Mouse (Mus musculus): ENCODE data around the gene Ndufv1. TPM values are rescaled to one million over a fixed set of nuclear protein-coding genes. Genes with fewer than 3 reads are reported as not detected.
"Not testable (repeated sequence)": the region's sequence is repeated elsewhere in the genome, so short reads cannot be mapped to it uniquely, and the experiment has no call there.

Ndufv1 gene
- polyA plus RNA-seq, 1 experiment from 2014 or later: 187 TPM

- H3K36me3 ChIP-seq: peaks cover 5% of the 10 kb centered on the region; the same call in 1 of the 2 replicates
- H3K9me3 ChIP-seq (replicated peaks): no peaks in the 10 kb centered on the region
- peaks cover 27% of the 10 kb centered on the region for H3K4me1 ChIP-seq
- ATAC-seq: peak; percentile 62
- H3K27ac ChIP-seq: peak within 1 kb of the TSS; percentile 49
- WGBS (ENCODE audit: insufficient replicate concordance): 18% methylated on average over 8 of the region's 8 CpGs
- no peak within 1 kb of the TSS for H3K4me3 ChIP-seq
- no peaks in the 10 kb centered on the region for H3K27me3 ChIP-seq (replicated peaks)
- H3K4me2 ChIP-seq: peak within 1 kb of the TSS; percentile 21
- H3K9ac ChIP-seq: 0 out of 2 replicates have a peak within 1 kb of the TSS, but pooled peaks have one; percentile 2
Observed at GRCm38 (mm10) chr19:3986334-3986733, 26.3 kb downstream of the Ndufv1 start, which contains the start of gene Acy3. TSS of gene Acy3 (plus strand) at chr19:3986570.

GRCm38 (mm10) chr19:3985261-3985681 lies 27.3 kb downstream of the Ndufv1 start:
- H3K4me3 ChIP-seq: no peak overlapping the region
- H3K9ac ChIP-seq: no peak overlapping the region
- 32% methylated on average over 8 of the region's 8 CpGs for WGBS (ENCODE audit: insufficient replicate concordance)
- peak overlapping the region; percentile 49 for H3K27ac ChIP-seq
- peaks cover 28% of the 10 kb centered on the region for H3K4me1 ChIP-seq
- no peaks in the 10 kb centered on the region for H3K9me3 ChIP-seq (replicated peaks)
- peak; percentile 33 for ATAC-seq
- peaks cover 5% of the 10 kb centered on the region; the same call in 1 of the 2 replicates for H3K36me3 ChIP-seq
- H3K27me3 ChIP-seq (replicated peaks): no peaks in the 10 kb centered on the region; the same call in 1 of the 2 replicates
- no peak overlapping the region; the same call in 1 of the 2 replicates for H3K4me2 ChIP-seq

GRCm38 (mm10) chr19:3983527-3984200 lies 28.9 kb downstream of the Ndufv1 start:
- ATAC-seq: no peak
- Histone ChIP-seq H3K9ac (no peak overlapping the region), H3K4me3 (no peak overlapping the region), H3K27me3 (replicated peaks) (no peaks in the 10 kb centered on the region; the same call in 1 of the 2 replicates), H3K4me2 (no peak overlapping the region), H3K36me3 (peaks cover 2% of the 10 kb centered on the region; the same call in 1 of the 2 replicates), H3K4me1 (peaks cover 30% of the 10 kb centered on the region), H3K9me3 (replicated peaks) (no peaks in the 10 kb centered on the region), H3K27ac (no peak overlapping the region)
- 59% methylated on average over 9 of the region's 9 CpGs for WGBS (ENCODE audit: insufficient replicate concordance)

- no peak overlapping the region for H3K9ac ChIP-seq
- no peaks in the 10 kb centered on the region for H3K36me3 ChIP-seq
- H3K4me1 ChIP-seq: peaks cover 18% of the 10 kb centered on the region
- ATAC-seq: no peak
- H3K27ac ChIP-seq: no peak overlapping the region
- peaks cover 7% of the 10 kb centered on the region; the same call in 1 of the 2 replicates for H3K27me3 ChIP-seq (replicated peaks)
- no peaks in the 10 kb centered on the region for H3K9me3 ChIP-seq (replicated peaks)
- H3K4me3 ChIP-seq: no peak overlapping the region
- no peak overlapping the region for H3K4me2 ChIP-seq
- 60% methylated on average over 9 of the region's 9 CpGs for WGBS (ENCODE audit: insufficient replicate concordance)
Observed at GRCm38 (mm10) chr19:3980917-3981316, 31.7 kb downstream of the Ndufv1 start.

GRCm38 (mm10) chr19:3980309-3980708 lies 32.3 kb downstream of the Ndufv1 start:
- WGBS (ENCODE audit: insufficient replicate concordance): 15% methylated on average over 4 of the region's 4 CpGs
- ATAC-seq: peak; percentile 58

GRCm38 (mm10) chr19:3975866-3976265 lies 36.7 kb downstream of the Ndufv1 start:
- H3K27me3 ChIP-seq (replicated peaks): peaks cover 11% of the 10 kb centered on the region; the same call in 1 of the 2 replicates
- 57% methylated on average over 2 of the region's 2 CpGs for WGBS (ENCODE audit: insufficient replicate concordance)
- H3K36me3 ChIP-seq: no peaks in the 10 kb centered on the region
- no peak overlapping the region for H3K9ac ChIP-seq
- H3K27ac ChIP-seq: no peak overlapping the region
- no peak for ATAC-seq
- peaks cover 25% of the 10 kb centered on the region for H3K4me1 ChIP-seq
- H3K4me3 ChIP-seq: no peak overlapping the region
- H3K4me2 ChIP-seq: no peak overlapping the region
- H3K9me3 ChIP-seq (replicated peaks): no peaks in the 10 kb centered on the region

More at GRCm38 (mm10) chr19:3980309-3980708, 32.3 kb downstream of the Ndufv1 start:
- no peak overlapping the region for H3K4me2 ChIP-seq
- no peak overlapping the region for H3K9ac ChIP-seq
- H3K36me3 ChIP-seq: no peaks in the 10 kb centered on the region
- peaks cover 11% of the 10 kb centered on the region for H3K4me1 ChIP-seq
- H3K9me3 ChIP-seq (replicated peaks): no peaks in the 10 kb centered on the region
- no peak overlapping the region for H3K27ac ChIP-seq
- peaks cover 11% of the 10 kb centered on the region; the same call in 1 of the 2 replicates for H3K27me3 ChIP-seq (replicated peaks)
- H3K4me3 ChIP-seq: no peak overlapping the region

- H3K27me3 ChIP-seq (replicated peaks): peaks cover 18% of the 10 kb centered on the region
- not testable (repeated sequence) for ATAC-seq; H3K4me2 ChIP-seq; H3K4me3 ChIP-seq; H3K9ac ChIP-seq; H3K27ac ChIP-seq; H3K9me3 ChIP-seq (replicated peaks); H3K36me3 ChIP-seq
- WGBS (ENCODE audit: insufficient replicate concordance): 75% methylated on average over 6 of the region's 6 CpGs
- peaks cover 22% of the 10 kb centered on the region for H3K4me1 ChIP-seq
Observed at GRCm38 (mm10) chr19:3974608-3975007, 38.0 kb downstream of the Ndufv1 start.

GRCm38 (mm10) chr19:3972229-3972628 lies 40.4 kb downstream of the Ndufv1 start, which contains the start of gene Aldh3b2:
TSS of gene Aldh3b2 (plus strand) at chr19:3972328.
- H3K4me2 ChIP-seq: peak within 1 kb of the TSS; percentile 32
- H3K4me3 ChIP-seq: no peak within 1 kb of the TSS
- WGBS (ENCODE audit: insufficient replicate concordance): 31% methylated on average over 9 of the region's 9 CpGs

GRCm38 (mm10) chr19:3967258-3967657 lies 45.3 kb downstream of the Ndufv1 start:
- 0 out of 2 replicates have a peak overlapping the region, but pooled peaks have one; percentile 22 for H3K9ac ChIP-seq
- H3K36me3 ChIP-seq: no peaks in the 10 kb centered on the region
- peaks cover 19% of the 10 kb centered on the region for H3K4me1 ChIP-seq
- H3K27ac ChIP-seq: no peak overlapping the region
- 42% methylated on average over 3 of the region's 3 CpGs for WGBS (ENCODE audit: insufficient replicate concordance)
- H3K4me3 ChIP-seq: no peak overlapping the region
- H3K4me2 ChIP-seq: no peak overlapping the region
- H3K27me3 ChIP-seq (replicated peaks): peaks cover 17% of the 10 kb centered on the region; the same call in 1 of the 2 replicates
- no peaks in the 10 kb centered on the region for H3K9me3 ChIP-seq (replicated peaks)
- no peak for ATAC-seq

More at GRCm38 (mm10) chr19:3972229-3972628, 40.4 kb downstream of the Ndufv1 start, which contains the start of gene Aldh3b2:
- peak; percentile 86 for ATAC-seq
- H3K9ac ChIP-seq: 0 out of 2 replicates have a peak within 1 kb of the TSS, but pooled peaks have one; percentile 22
- peaks cover 28% of the 10 kb centered on the region for H3K27me3 ChIP-seq (replicated peaks)
- no peaks in the 10 kb centered on the region for H3K36me3 ChIP-seq
- H3K9me3 ChIP-seq (replicated peaks): no peaks in the 10 kb centered on the region
- H3K27ac ChIP-seq: no peak within 1 kb of the TSS
- peaks cover 25% of the 10 kb centered on the region for H3K4me1 ChIP-seq

- Histone ChIP-seq H3K9ac (0 out of 2 replicates have a peak overlapping the region, but pooled peaks have one; percentile 22), H3K4me2 (no peak overlapping the region), H3K36me3 (no peaks in the 10 kb centered on the region), H3K27ac (no peak overlapping the region), H3K4me3 (no peak overlapping the region), H3K9me3 (replicated peaks) (no peaks in the 10 kb centered on the region), H3K4me1 (peaks cover 12% of the 10 kb centered on the region), H3K27me3 (replicated peaks) (peaks cover 17% of the 10 kb centered on the region; the same call in 1 of the 2 replicates)
- ATAC-seq: no peak
- 53% methylated on average over 11 of the region's 11 CpGs for WGBS (ENCODE audit: insufficient replicate concordance)
Observed at GRCm38 (mm10) chr19:3966330-3967075, 46.1 kb downstream of the Ndufv1 start.

- whole genome bisulfite sequencing (ENCODE audit: insufficient replicate concordance): 54% methylated on average over 4 of the region's 4 CpGs
- Histone ChIP-seq H3K4me2 (no peak overlapping the region), H3K9me3 (replicated peaks) (no peaks in the 10 kb centered on the region), H3K4me1 (peaks cover 8% of the 10 kb centered on the region), H3K27ac (no peak overlapping the region), H3K27me3 (replicated peaks) (peaks cover 4% of the 10 kb centered on the region; the same call in 1 of the 2 replicates), H3K9ac (no peak overlapping the region), H3K36me3 (no peaks in the 10 kb centered on the region), H3K4me3 (no peak overlapping the region)
- ATAC-seq: no peak
Observed at GRCm38 (mm10) chr19:3964030-3964429, 48.6 kb downstream of the Ndufv1 start.
